Mouse (Mus musculus): ENCODE results near the gene Cdc42bpb. TPM values are rescaled to one million over a fixed set of nuclear protein-coding genes. Genes with fewer than 3 reads are reported as not detected.

The Cdc42bpb gene
- polyA plus RNA-seq, 1 experiment from 2014 or later = 39.9 TPM

DNA sequence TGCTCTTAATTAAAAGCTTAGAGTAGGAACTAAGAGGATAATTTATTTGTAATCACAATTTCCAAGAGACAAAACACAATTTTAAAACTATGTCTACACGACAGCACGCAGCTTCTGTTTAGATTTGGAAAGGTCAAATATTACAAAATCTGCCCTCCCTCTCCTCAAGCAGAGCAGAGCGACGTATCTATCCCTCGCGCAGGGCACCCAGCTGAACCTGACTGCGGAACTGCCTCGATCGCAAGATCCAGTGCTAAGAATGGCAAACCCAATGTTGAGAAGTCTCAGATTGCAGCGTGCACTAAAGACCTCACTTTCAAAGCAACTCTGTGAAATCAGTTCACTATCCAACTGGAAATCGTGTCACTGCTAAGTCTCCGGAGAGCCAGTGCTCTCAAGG lies 2.0 kb downstream of the Cdc42bpb start:
- Histone ChIP-seq H3K9ac (replicated peaks; ENCODE audit: low read depth, low read length) (peak overlapping the region; percentile 80), H3K4me1 (replicated peaks; ENCODE audit: control insufficient read depth, insufficient read depth, low read length) (peaks cover 32% of the 10 kb centered on the region), H3K4me3 (replicated peaks; ENCODE audit: low read length) (peak overlapping the region; percentile 88), H3K4me2 (ENCODE audit: low read length) (peak overlapping the region; percentile 79), H3K27me3 (replicated peaks; ENCODE audit: control insufficient read depth, insufficient read depth, low read length) (no peaks in the 10 kb centered on the region), H3K9me3 (ENCODE audit: control insufficient read depth, low read length) (no peaks in the 10 kb centered on the region), H3K36me3 (ENCODE audit: control insufficient read depth, insufficient read depth) (no peaks in the 10 kb centered on the region), H3K27ac (ENCODE audit: low read length) (no peak overlapping the region)
- ATAC-seq = no peak
- 73% methylated on average over 12 of the region's 12 CpGs for WGBS

DNA sequence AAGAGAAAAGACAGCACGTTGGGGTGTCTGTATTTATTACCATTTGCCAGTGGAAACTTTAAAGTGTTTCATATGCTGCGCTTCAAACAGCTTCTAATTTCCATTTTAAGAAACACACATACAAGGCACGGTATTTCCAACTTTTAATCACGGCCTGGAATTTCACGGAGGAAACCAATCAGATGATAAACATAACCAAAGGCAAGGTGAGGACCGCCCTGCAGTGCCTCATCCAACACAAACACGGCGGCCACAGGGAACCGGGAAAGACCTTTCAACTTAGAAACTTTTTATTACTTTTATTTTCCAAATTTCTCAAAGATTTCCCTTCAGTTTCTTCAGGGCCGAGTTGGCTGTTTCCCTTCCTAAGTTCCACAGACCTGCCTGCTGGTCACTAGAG lies 2.8 kb downstream of the Cdc42bpb start:
- Histone ChIP-seq H3K9ac (replicated peaks; ENCODE audit: low read depth, low read length) (no peak overlapping the region), H3K27ac (ENCODE audit: low read length) (no peak overlapping the region), H3K9me3 (ENCODE audit: control insufficient read depth, low read length) (no peaks in the 10 kb centered on the region), H3K4me2 (ENCODE audit: low read length) (peak overlapping the region; percentile 1; the same call in 1 of the 2 replicates), H3K4me1 (replicated peaks; ENCODE audit: control insufficient read depth, insufficient read depth, low read length) (peaks cover 35% of the 10 kb centered on the region), H3K4me3 (replicated peaks; ENCODE audit: low read length) (no peak overlapping the region), H3K36me3 (ENCODE audit: control insufficient read depth, insufficient read depth) (no peaks in the 10 kb centered on the region), H3K27me3 (replicated peaks; ENCODE audit: control insufficient read depth, insufficient read depth, low read length) (no peaks in the 10 kb centered on the region)
- ATAC-seq = no peak
- WGBS = 78% methylated on average over 10 of the region's 10 CpGs

DNA sequence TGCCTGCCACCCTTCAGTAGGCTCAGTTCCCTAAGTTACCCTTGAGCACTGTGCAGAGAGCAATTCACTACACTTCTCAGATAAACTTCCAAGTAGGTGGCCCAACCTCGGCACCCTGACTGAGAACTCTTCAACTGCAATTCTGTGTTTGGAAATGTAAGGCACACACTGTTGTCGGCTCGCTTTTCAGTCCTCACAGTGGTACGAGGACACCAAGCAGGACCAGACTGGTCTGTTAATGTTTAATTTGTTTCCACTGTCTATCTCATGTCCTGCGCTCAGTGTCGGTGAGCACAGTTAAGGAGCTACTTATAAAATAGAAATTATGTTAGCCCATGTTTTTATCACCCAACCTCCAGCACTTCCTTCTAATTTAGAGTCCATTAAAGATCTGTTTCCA lies 4.1 kb downstream of the Cdc42bpb start:
- no peak overlapping the region for H3K4me2 ChIP-seq (ENCODE audit: low read length)
- no peak overlapping the region for H3K4me3 ChIP-seq (replicated peaks; ENCODE audit: low read length)
- H3K27me3 ChIP-seq (replicated peaks; ENCODE audit: control insufficient read depth, insufficient read depth, low read length) = no peaks in the 10 kb centered on the region
- WGBS = 91% methylated on average over 6 of the region's 6 CpGs
- no peak overlapping the region for H3K9ac ChIP-seq (replicated peaks; ENCODE audit: low read depth, low read length)
- H3K9me3 ChIP-seq (ENCODE audit: control insufficient read depth, low read length) = no peaks in the 10 kb centered on the region
- peaks cover 36% of the 10 kb centered on the region for H3K4me1 ChIP-seq (replicated peaks; ENCODE audit: control insufficient read depth, insufficient read depth, low read length)
- ATAC-seq = no peak
- no peaks in the 10 kb centered on the region for H3K36me3 ChIP-seq (ENCODE audit: control insufficient read depth, insufficient read depth)
- H3K27ac ChIP-seq (ENCODE audit: low read length) = no peak overlapping the region

DNA sequence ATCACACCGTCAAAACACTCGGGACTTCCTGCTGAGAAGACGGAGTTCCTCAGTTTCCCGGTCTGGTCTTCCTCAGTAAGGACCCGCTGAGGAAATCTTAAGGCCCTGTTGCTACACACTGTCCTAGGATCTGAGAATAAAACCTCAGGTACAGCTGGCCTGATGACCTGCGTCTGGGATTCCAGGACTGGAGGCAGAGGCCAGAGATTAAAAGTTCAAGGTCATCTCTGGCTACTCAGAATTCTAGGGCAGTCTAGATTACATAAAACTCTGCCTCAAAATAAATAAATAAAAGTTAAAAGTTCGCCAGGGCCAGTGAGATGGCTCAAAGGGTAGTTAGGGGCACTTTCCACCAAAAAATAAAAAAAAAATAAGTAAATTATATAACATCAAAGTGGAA lies 5.6 kb downstream of the Cdc42bpb start:
- Histone ChIP-seq H3K4me3 (replicated peaks; ENCODE audit: low read length) (no peak overlapping the region), H3K4me1 (replicated peaks; ENCODE audit: control insufficient read depth, insufficient read depth, low read length) (peaks cover 39% of the 10 kb centered on the region), H3K27ac (ENCODE audit: low read length) (no peak overlapping the region), H3K36me3 (ENCODE audit: control insufficient read depth, insufficient read depth) (no peaks in the 10 kb centered on the region), H3K9ac (replicated peaks; ENCODE audit: low read depth, low read length) (no peak overlapping the region), H3K27me3 (replicated peaks; ENCODE audit: control insufficient read depth, insufficient read depth, low read length) (no peaks in the 10 kb centered on the region), H3K9me3 (ENCODE audit: control insufficient read depth, low read length) (no peaks in the 10 kb centered on the region), H3K4me2 (ENCODE audit: low read length) (no peak overlapping the region)
- no peak for ATAC-seq
- 91% methylated on average over 7 of the region's 7 CpGs for WGBS

DNA sequence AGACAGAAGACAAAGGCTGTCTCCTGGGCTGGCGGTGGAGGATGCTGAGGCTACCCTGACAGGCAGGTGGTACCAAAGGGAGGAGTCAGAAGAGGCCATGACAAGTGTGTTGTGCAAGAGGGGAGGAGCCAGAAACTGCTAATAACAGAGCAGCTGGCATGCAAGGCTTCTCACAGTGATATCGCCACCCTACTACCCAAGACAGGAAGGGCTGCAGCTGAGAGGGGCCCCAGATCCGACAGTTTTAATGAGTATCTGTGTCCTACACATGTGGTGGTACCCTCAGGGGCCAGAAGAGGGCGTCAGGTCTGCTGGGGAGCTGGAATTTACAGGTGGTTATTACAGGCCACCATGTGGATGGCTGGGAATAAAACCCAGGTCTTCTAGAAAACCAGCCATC lies 7.3 kb downstream of the Cdc42bpb start:
- Histone ChIP-seq H3K9me3 (ENCODE audit: control insufficient read depth, low read length) (no peaks in the 10 kb centered on the region), H3K27me3 (replicated peaks; ENCODE audit: control insufficient read depth, insufficient read depth, low read length) (no peaks in the 10 kb centered on the region), H3K9ac (replicated peaks; ENCODE audit: low read depth, low read length) (no peak overlapping the region), H3K27ac (ENCODE audit: low read length) (no peak overlapping the region), H3K4me1 (replicated peaks; ENCODE audit: control insufficient read depth, insufficient read depth, low read length) (peaks cover 24% of the 10 kb centered on the region), H3K4me3 (replicated peaks; ENCODE audit: low read length) (no peak overlapping the region), H3K4me2 (ENCODE audit: low read length) (no peak overlapping the region), H3K36me3 (ENCODE audit: control insufficient read depth, insufficient read depth) (no peaks in the 10 kb centered on the region)
- ATAC-seq = no peak
- WGBS = 46% methylated on average over 4 of the region's 4 CpGs

DNA sequence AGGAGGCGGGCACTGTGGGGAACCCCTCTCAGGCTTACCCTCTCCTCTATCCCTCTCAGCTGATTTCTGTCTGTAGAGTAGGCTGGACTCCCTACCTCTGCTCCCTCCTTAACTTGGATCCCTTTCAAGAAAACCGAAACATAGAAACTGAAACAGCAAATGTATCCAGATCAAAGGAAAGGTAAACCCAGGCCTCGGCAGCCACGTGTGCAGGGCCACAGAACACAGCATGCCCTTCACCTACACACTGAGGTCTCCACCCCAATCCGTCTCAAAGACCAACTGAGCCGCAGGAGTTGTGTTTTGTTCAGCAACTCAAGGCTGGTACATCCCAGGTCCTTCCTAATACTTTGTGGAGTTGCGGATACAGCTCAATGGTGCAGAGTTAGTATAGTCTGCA lies 10.5 kb downstream of the Cdc42bpb start:
- Histone ChIP-seq H3K27me3 (replicated peaks; ENCODE audit: control insufficient read depth, insufficient read depth, low read length) (no peaks in the 10 kb centered on the region), H3K36me3 (ENCODE audit: control insufficient read depth, insufficient read depth) (no peaks in the 10 kb centered on the region), H3K4me1 (replicated peaks; ENCODE audit: control insufficient read depth, insufficient read depth, low read length) (peaks cover 11% of the 10 kb centered on the region), H3K27ac (ENCODE audit: low read length) (no peak overlapping the region), H3K4me2 (ENCODE audit: low read length) (no peak overlapping the region), H3K9ac (replicated peaks; ENCODE audit: low read depth, low read length) (no peak overlapping the region), H3K4me3 (replicated peaks; ENCODE audit: low read length) (no peak overlapping the region), H3K9me3 (ENCODE audit: control insufficient read depth, low read length) (no peaks in the 10 kb centered on the region)
- WGBS = 88% methylated on average over 7 of the region's 7 CpGs
- no peak for ATAC-seq

DNA sequence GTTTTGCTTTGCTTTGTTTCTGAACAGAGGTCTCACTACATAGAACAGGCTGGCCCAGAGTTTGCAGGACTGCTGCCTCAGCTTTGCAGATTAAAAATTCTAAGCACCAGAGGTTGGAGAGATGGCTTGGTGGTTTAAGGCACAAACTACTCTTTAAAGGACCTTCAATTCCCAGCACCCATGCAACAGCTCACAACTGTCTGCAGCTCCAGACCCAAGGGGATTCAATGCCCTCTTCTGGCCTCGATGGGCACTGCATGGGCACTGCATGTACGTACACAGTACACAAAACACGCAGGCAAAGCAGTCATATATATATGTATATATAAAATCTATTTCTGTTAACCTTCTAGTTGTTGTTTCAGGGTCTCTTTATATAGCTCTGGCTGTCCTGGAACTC lies 13.3 kb downstream of the Cdc42bpb start:
- Histone ChIP-seq H3K9me3 (ENCODE audit: control insufficient read depth, low read length) (no peaks in the 10 kb centered on the region), H3K36me3 (ENCODE audit: control insufficient read depth, insufficient read depth) (no peaks in the 10 kb centered on the region), H3K9ac (replicated peaks; ENCODE audit: low read depth, low read length) (no peak overlapping the region), H3K27ac (ENCODE audit: low read length) (no peak overlapping the region), H3K4me2 (ENCODE audit: low read length) (no peak overlapping the region), H3K4me1 (replicated peaks; ENCODE audit: control insufficient read depth, insufficient read depth, low read length) (peaks cover 11% of the 10 kb centered on the region), H3K4me3 (replicated peaks; ENCODE audit: low read length) (no peak overlapping the region), H3K27me3 (replicated peaks; ENCODE audit: control insufficient read depth, insufficient read depth, low read length) (no peaks in the 10 kb centered on the region)
- WGBS = 89% methylated on average over 3 of the region's 3 CpGs
- ATAC-seq = no peak

DNA sequence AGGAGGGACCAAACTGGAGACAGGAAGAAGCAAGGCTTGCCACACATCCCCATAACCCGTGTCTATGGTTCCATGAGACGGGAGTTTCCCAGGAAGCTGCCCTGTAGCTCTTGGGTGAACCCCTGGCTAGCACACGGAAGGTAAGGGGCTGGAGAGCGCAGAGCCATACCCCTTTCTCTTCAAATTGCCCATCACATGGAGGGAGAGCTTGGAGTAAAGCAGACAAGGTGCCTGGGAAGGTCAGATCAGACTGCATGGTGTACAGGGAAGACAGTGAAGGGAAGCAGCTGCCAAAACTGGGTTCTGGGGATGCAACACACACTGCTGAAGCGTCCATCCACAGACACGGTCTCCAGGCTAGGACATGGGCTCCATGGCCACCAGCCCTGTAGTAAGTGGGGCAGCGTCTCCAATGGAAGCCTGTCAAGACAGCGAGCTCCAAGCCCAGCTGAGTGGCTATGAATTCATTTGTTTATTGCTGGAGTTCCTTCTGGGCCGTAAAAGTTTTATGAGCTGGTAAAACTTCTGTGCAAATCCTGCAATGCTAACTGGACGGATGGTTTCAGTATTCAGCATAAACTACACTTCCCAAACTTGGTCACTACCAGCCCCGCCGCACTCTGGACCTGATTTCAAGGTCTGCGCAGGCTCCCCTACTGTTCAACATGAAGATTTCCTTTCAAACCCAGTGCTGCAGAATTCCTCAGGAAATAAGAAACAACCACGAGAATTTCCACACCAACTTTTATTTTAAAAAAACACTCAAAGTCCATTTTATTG lies 16.0 kb downstream of the Cdc42bpb start:
- no peaks in the 10 kb centered on the region for H3K9me3 ChIP-seq (ENCODE audit: control insufficient read depth, low read length)
- no peaks in the 10 kb centered on the region for H3K27me3 ChIP-seq (replicated peaks; ENCODE audit: control insufficient read depth, insufficient read depth, low read length)
- H3K4me2 ChIP-seq (ENCODE audit: low read length) = no peak overlapping the region
- ATAC-seq = no peak
- no peak overlapping the region for H3K27ac ChIP-seq (ENCODE audit: low read length)
- H3K36me3 ChIP-seq (ENCODE audit: control insufficient read depth, insufficient read depth) = no peaks in the 10 kb centered on the region
- H3K4me1 ChIP-seq (replicated peaks; ENCODE audit: control insufficient read depth, insufficient read depth, low read length) = peaks cover 10% of the 10 kb centered on the region; the same call in 1 of the 2 replicates
- H3K9ac ChIP-seq (replicated peaks; ENCODE audit: low read depth, low read length) = no peak overlapping the region
- WGBS = 86% methylated on average over 14 of the region's 14 CpGs
- no peak overlapping the region for H3K4me3 ChIP-seq (replicated peaks; ENCODE audit: low read length)

DNA sequence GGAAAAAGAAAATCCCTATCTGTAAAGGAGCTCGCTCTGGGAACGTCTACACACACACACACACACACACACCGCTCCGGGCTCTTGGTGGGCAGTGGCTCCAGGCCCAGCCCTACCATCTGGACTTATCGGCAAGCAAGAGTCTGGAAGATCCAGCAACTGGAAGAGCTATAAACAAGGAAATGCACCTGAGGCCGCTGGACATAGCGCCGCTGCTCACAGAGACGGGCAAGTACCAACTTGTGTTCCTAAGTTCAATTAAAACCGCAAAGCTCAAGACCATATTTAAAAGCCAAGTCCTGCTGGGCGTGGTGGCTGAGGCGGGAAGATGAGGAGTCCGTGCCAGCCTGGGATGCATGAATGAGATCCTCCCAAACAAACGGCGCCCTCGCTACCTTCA lies 16.8 kb downstream of the Cdc42bpb start:
- no peak overlapping the region for H3K9ac ChIP-seq (replicated peaks; ENCODE audit: low read depth, low read length)
- ATAC-seq = no peak
- H3K36me3 ChIP-seq (ENCODE audit: control insufficient read depth, insufficient read depth) = no peaks in the 10 kb centered on the region
- no peaks in the 10 kb centered on the region for H3K9me3 ChIP-seq (ENCODE audit: control insufficient read depth, low read length)
- no peak overlapping the region for H3K4me3 ChIP-seq (replicated peaks; ENCODE audit: low read length)
- no peaks in the 10 kb centered on the region for H3K27me3 ChIP-seq (replicated peaks; ENCODE audit: control insufficient read depth, insufficient read depth, low read length)
- WGBS = 83% methylated on average over 16 of the region's 16 CpGs
- no peak overlapping the region for H3K4me2 ChIP-seq (ENCODE audit: low read length)
- peaks cover 13% of the 10 kb centered on the region; the same call in 1 of the 2 replicates for H3K4me1 ChIP-seq (replicated peaks; ENCODE audit: control insufficient read depth, insufficient read depth, low read length)
- no peak overlapping the region for H3K27ac ChIP-seq (ENCODE audit: low read length)

DNA sequence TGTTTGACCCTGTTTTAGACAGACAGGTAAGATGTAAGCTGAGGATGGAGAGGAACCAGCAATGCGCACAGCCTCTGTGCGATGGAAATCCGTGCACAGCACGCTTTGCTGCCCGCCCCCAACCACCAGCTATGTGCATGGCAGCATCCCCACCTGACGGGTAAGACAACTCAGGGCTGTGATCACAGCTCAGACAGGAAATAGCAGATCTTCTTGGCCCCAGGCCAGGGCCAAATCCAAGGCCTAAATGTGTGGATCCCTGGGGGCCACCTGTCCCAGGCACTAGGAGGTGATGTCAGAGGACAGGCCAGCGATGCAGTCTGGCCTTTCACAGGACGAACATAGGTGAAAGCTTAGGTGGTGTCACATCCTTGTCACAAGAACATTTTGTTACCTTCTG lies 21.3 kb downstream of the Cdc42bpb start:
- 75% methylated on average over 8 of the region's 8 CpGs for WGBS
- no peaks in the 10 kb centered on the region for H3K36me3 ChIP-seq (ENCODE audit: control insufficient read depth, insufficient read depth)
- peaks cover 27% of the 10 kb centered on the region for H3K4me1 ChIP-seq (replicated peaks; ENCODE audit: control insufficient read depth, insufficient read depth, low read length)
- no peaks in the 10 kb centered on the region for H3K9me3 ChIP-seq (ENCODE audit: control insufficient read depth, low read length)
- no peak overlapping the region for H3K4me3 ChIP-seq (replicated peaks; ENCODE audit: low read length)
- H3K4me2 ChIP-seq (ENCODE audit: low read length) = no peak overlapping the region
- no peak for ATAC-seq
- no peaks in the 10 kb centered on the region for H3K27me3 ChIP-seq (replicated peaks; ENCODE audit: control insufficient read depth, insufficient read depth, low read length)
- no peak overlapping the region for H3K9ac ChIP-seq (replicated peaks; ENCODE audit: low read depth, low read length)
- H3K27ac ChIP-seq (ENCODE audit: low read length) = no peak overlapping the region

Measured in forebrain, embryonic 16.5 days (tissue).